11 mouse cellular contexts compared by ENCODE assay signal in the genomic region with DNA sequence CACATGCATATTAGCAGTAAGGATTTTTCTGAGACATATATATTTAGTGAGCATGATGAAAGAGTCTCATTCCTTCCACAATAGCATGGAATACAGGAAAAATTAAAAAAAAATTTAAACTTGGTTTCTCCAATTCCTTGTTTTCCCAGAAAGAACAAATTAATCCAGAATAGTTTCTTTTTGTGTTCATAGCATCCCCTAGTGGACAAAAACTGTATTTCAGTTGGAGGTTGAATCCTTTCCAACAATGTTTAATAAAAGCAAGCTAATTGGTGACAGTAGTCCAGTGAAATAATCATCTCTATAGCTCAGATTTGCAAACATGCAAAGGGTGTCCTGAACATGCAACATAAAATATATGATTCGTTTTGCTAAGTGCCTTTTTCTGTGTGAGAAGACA.
A peak's percentile ranks its signal among the peaks of the same experiment; 100 is the strongest.
DNase-seq lines count a peak whose midpoint lies in the region; ATAC-seq and TF ChIP-seq lines count a peak whose summit lies in the region.
"Had no signal": no experiment of that assay in that cellular context is flagged by ENCODE, and none has a peak within 500 bp of the region (broad histone marks: within the 10 kb centered on the region; RNA-seq: fewer than 3 reads in every experiment).

No protein-coding gene starts in this region.

- H3K9me3 ChIP-seq in midbrain, embryonic 11.5 days (ENCODE audit: control insufficient read depth, low read length): no peaks in the 10 kb centered on the region
- H3K9me3 ChIP-seq in midbrain, embryonic 16.5 days (replicated peaks; ENCODE audit: control insufficient read depth, low read length, poor library complexity, severe bottlenecking): no peaks in the 10 kb centered on the region
- H3K9me3 ChIP-seq in stomach, postnatal 0 days (ENCODE audit: control insufficient read depth, low read length): no peaks in the 10 kb centered on the region
- H3K9me3 ChIP-seq: hindbrain, embryonic 13.5 days; neural tube, embryonic 12.5 days had no signal

- no peak overlapping the region for H3K4me2 ChIP-seq in midbrain, embryonic 11.5 days
- no peak overlapping the region for H3K4me2 ChIP-seq in midbrain, embryonic 16.5 days (ENCODE audit: low read length)
- H3K4me2 ChIP-seq in stomach, postnatal 0 days (replicated peaks; ENCODE audit: low read depth): no peak overlapping the region
- H3K4me2 ChIP-seq: hindbrain, embryonic 13.5 days; neural tube, embryonic 12.5 days had no signal

- no peak overlapping the region for H3K27ac ChIP-seq in kidney, adult 2 months (ENCODE audit: insufficient read depth, low read depth, low read length)
- no peak overlapping the region for H3K27ac ChIP-seq in midbrain, embryonic 11.5 days (ENCODE audit: low read depth, low read length)
- no peak overlapping the region for H3K27ac ChIP-seq in midbrain, embryonic 16.5 days (ENCODE audit: low read length)
- H3K27ac ChIP-seq in stomach, postnatal 0 days (replicated peaks): no peak overlapping the region
- H3K27ac ChIP-seq: hindbrain, embryonic 13.5 days; macrophage; neural tube, embryonic 12.5 days had no signal

- WGBS in kidney, adult 2 months: 0% methylated on average over 1 of the region's 1 CpGs
- WGBS in midbrain, embryonic 11.5 days: 3% methylated on average over 1 of the region's 1 CpGs
- WGBS in midbrain, embryonic 16.5 days: 0% methylated on average over 1 of the region's 1 CpGs
- 0% methylated on average over 1 of the region's 1 CpGs for WGBS in stomach, postnatal 0 days

- H3K27me3 ChIP-seq in kidney, adult 2 months (replicated peaks; ENCODE audit: control insufficient read depth, insufficient read depth, low read length): no peaks in the 10 kb centered on the region
- no peaks in the 10 kb centered on the region for H3K27me3 ChIP-seq in midbrain, embryonic 11.5 days (ENCODE audit: control insufficient read depth, insufficient read depth, low read length)
- H3K27me3 ChIP-seq in midbrain, embryonic 16.5 days (ENCODE audit: control insufficient read depth, insufficient read depth, low read depth, low read length): no peaks in the 10 kb centered on the region
- no peaks in the 10 kb centered on the region for H3K27me3 ChIP-seq in stomach, postnatal 0 days (ENCODE audit: control insufficient read depth, insufficient read depth, low read length)
- H3K27me3 ChIP-seq: hindbrain, embryonic 13.5 days; neural tube, embryonic 12.5 days had no signal

- no peaks in the 10 kb centered on the region for H3K36me3 ChIP-seq in kidney, adult 2 months (ENCODE audit: control insufficient read depth, insufficient read depth, low read length)
- no peaks in the 10 kb centered on the region for H3K36me3 ChIP-seq in midbrain, embryonic 11.5 days (ENCODE audit: control insufficient read depth, insufficient read depth, low read length)
- no peaks in the 10 kb centered on the region for H3K36me3 ChIP-seq in midbrain, embryonic 16.5 days (ENCODE audit: control insufficient read depth, insufficient read depth, low read length)
- H3K36me3 ChIP-seq in stomach, postnatal 0 days (ENCODE audit: control insufficient read depth, insufficient read depth, low read length): no peaks in the 10 kb centered on the region
- H3K36me3 ChIP-seq: hindbrain, embryonic 13.5 days; neural tube, embryonic 12.5 days had no signal

- TF ChIP-seq POLR2A in kidney, adult 2 months (IDR thresholded peaks at IDR 0.05; ENCODE audit: low read depth, low read length): no peak
- no peak for TF ChIP-seq POLR2A in brain, embryonic 14.5 days (IDR thresholded peaks at IDR 0.05; ENCODE audit: borderline replicate concordance, extremely low read depth, insufficient read depth, insufficient read length, poor library complexity, severe bottlenecking)

- no peaks in the 10 kb centered on the region for H3K4me1 ChIP-seq in kidney, adult 2 months (ENCODE audit: control insufficient read depth, insufficient read depth, low read length)
- no peaks in the 10 kb centered on the region for H3K4me1 ChIP-seq in midbrain, embryonic 11.5 days (ENCODE audit: control insufficient read depth, insufficient read depth, low read length)
- no peaks in the 10 kb centered on the region for H3K4me1 ChIP-seq in midbrain, embryonic 16.5 days (ENCODE audit: control insufficient read depth, insufficient read depth, low read length)
- H3K4me1 ChIP-seq in stomach, postnatal 0 days (replicated peaks; ENCODE audit: control insufficient read depth, insufficient read depth): no peaks in the 10 kb centered on the region
- H3K4me1 ChIP-seq: hindbrain, embryonic 13.5 days; neural tube, embryonic 12.5 days had no signal

- TF ChIP-seq CTCF in kidney, adult 2 months (conservative IDR thresholded peaks at IDR 0.05; ENCODE audit: insufficient read depth, insufficient read length, low read depth, low read length): no peak
- no peak for TF ChIP-seq CTCF in brain, embryonic 14.5 days (IDR thresholded peaks at IDR 0.05; ENCODE audit: borderline replicate concordance, extremely low read depth, insufficient read depth, insufficient read length)
- TF ChIP-seq CTCF in stomach, postnatal 0 days (IDR thresholded peaks at IDR 0.05; ENCODE audit: low read depth): peak; percentile 77

- H3K9ac ChIP-seq in midbrain, embryonic 11.5 days (ENCODE audit: low read length): no peak overlapping the region
- no peak overlapping the region for H3K9ac ChIP-seq in midbrain, embryonic 16.5 days (ENCODE audit: low read depth, low read length)
- H3K9ac ChIP-seq in stomach, postnatal 0 days (ENCODE audit: low read length): no peak overlapping the region
- H3K9ac ChIP-seq: hindbrain, embryonic 13.5 days; neural tube, embryonic 12.5 days had no signal

- peak; percentile 4 for DNase-seq in kidney, adult 2 months
- DNase-seq in kidney, postnatal 14 days: no peak
- peak; percentile 91 for DNase-seq in midbrain, embryonic 11.5 days (ENCODE audit: low spot score, missing footprints)
- DNase-seq in brain, embryonic 14.5 days (ENCODE audit: low read depth): peak; percentile 56
- DNase-seq in stomach, postnatal 0 days (ENCODE audit: low spot score): no peak
- DNase-seq in frontal cortex, postnatal 14 days (ENCODE audit: low spot score in 2 of 2): no peak
- DNase-seq: gastrocnemius, postnatal 25 days had no signal

- no peak overlapping the region for H3K4me3 ChIP-seq in kidney, adult 2 months (ENCODE audit: insufficient read depth, low read depth, low read length)
- no peak overlapping the region for H3K4me3 ChIP-seq in midbrain, embryonic 11.5 days (ENCODE audit: low read depth, low read length)
- no peak overlapping the region for H3K4me3 ChIP-seq in midbrain, embryonic 16.5 days (ENCODE audit: low read depth, low read length)
- no peak overlapping the region for H3K4me3 ChIP-seq in stomach, postnatal 0 days (ENCODE audit: low read depth, low read length)
- H3K4me3 ChIP-seq: hindbrain, embryonic 13.5 days; neural tube, embryonic 12.5 days had no signal

- TF ChIP-seq EP300 in stomach, postnatal 0 days (optimal IDR thresholded peaks at IDR 0.05): no peak

- no peak for ATAC-seq in midbrain, embryonic 11.5 days (ENCODE audit: low FRiP score)
- ATAC-seq in midbrain, embryonic 16.5 days: no peak
- ATAC-seq in stomach, postnatal 0 days (ENCODE audit: low FRiP score, low TSS enrichment): no peak

Comparison
In these comparisons a context has a peak if more than half of its experiments do, and no peak if none do; other contexts are left out.
1. DNase-seq: peak in kidney, adult 2 months (single experiment), midbrain, embryonic 11.5 days (single experiment) and brain, embryonic 14.5 days (single experiment); none in kidney, postnatal 14 days (single experiment), stomach, postnatal 0 days (single experiment) and frontal cortex, postnatal 14 days (0 of 2).